Mouse (Mus musculus): ENCODE measurements around the gene Susd1. TPM values are rescaled to one million over a fixed set of nuclear protein-coding genes. Genes with fewer than 3 reads are reported as not detected.
A peak's percentile ranks its signal among the peaks of the same experiment; 100 is the strongest.

The Susd1 gene
- polyA plus RNA-seq (2015; fragmentation: Nextera tagmentation; extraction: Ambion mirVana): 3.7 and 6.8 TPM in 2 replicates

DNA sequence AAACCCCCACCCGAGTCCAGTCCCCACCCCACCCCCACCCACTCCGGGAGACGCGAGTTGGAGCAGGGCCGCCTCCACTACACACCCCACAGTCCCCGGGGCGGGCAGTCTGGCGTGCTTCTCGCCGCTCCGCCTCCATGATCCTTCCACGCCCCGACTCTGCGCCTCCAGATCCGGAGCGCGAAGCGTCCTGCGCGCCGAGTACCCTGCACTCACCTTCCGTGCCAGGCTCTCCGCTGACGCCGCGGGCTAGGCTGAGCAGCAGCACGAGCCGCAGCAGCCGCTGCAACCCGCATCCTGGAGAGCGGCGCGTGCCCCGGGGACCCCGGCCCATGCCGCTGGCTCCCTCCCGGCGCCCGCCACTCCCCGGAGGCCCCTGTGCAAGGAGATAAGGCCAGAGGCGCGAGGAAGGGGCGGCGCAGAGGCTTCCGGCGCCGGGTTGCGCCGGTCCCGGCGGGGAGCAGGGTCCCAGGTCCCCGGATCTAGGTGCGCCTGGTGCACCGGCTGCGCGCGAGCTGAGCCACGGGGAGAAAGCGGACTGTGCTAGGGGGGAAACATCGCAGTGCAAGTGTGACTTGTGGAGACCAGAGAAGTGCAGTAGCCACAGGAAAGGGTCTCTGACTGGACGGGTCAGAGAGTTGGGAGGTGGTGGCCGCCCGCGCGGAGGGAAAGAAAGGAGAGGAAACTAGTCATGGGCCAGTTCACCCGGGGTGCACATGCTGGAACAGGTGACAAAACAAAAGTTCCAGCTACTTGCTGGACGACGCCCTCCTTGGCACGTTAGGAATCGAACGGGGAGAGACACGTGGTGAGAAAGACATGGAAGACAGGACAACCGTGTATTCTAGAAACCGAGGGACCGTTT is at the start of gene Susd1:
Gene Susd1, minus strand, starts transcription at position 644 of the 865 bp plus-strand sequence.
- peak; percentile 76 for ATAC-seq (replicated peaks; ENCODE audit: insufficient number of reproducible peaks, insufficient read depth, low FRiP score, low read depth)
- Histone ChIP-seq H3K4me3 (peak within 1 kb of the TSS; percentile 72), H3K9me3 (replicated peaks) (no peaks in the 10 kb centered on the region), H3K9ac (peak within 1 kb of the TSS; percentile 78), H3K4me2 (peak within 1 kb of the TSS; percentile 96), H3K27ac (peak within 1 kb of the TSS; percentile 68), H3K4me1 (replicated peaks) (peaks cover 7% of the 10 kb centered on the region; the same call in 1 of the 2 replicates), H3K36me3 (no peaks in the 10 kb centered on the region), H3K27me3 (no peaks in the 10 kb centered on the region)
- under 1% methylated on average over 75 of the region's 75 CpGs for WGBS

DNA sequence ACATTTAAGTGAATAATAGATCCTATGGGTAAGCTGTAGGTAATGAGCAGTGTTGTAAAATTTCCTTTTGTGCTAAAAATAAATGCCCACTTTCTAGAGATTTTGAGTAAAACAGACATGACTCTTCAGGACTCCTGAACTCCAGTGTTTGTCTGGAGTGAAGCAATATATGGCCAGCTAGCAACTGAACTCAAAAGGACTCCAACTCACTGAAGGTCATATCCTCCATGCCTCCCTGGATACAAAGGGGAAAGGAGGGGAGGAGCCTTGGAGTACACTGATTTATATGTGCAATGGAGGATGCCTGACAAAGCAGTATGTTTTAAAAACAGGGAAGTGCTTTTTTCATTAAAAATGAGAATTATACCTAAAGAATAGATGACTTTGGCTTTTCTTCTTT is 32.9 kb upstream of the Susd1 start:
- no peak overlapping the region for H3K4me2 ChIP-seq

DNA sequence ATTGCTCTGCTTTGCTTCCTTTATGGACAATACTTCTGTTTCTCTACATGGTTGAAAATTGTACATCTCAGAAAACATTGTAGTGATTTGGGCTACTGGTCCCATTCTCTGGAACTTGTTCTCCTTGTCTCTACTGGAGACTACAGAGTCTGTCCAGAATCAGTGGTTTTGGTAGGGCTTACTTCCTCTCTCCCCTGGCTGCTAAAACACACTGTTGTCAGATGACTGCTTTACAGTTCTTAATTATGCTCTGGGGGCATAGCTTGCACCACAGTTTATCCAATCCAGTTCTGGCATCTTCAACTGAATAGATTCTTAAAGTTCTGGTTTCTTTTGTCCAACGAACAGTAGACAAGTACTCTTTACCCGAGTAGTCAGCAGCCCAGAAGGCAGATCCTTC is 27.0 kb upstream of the Susd1 start:
- no peak for ATAC-seq (replicated peaks; ENCODE audit: insufficient number of reproducible peaks, insufficient read depth, low FRiP score, low read depth)
- H3K4me3 ChIP-seq: no peak overlapping the region
- no peak overlapping the region for H3K27ac ChIP-seq
- no peak overlapping the region for H3K4me2 ChIP-seq
- H3K4me1 ChIP-seq (replicated peaks): peaks cover 16% of the 10 kb centered on the region
- 72% methylated on average over 2 of the region's 2 CpGs for WGBS
- no peaks in the 10 kb centered on the region for H3K27me3 ChIP-seq
- no peak overlapping the region for H3K9ac ChIP-seq
- H3K9me3 ChIP-seq (replicated peaks): no peaks in the 10 kb centered on the region
- H3K36me3 ChIP-seq: no peaks in the 10 kb centered on the region

More for the DNA sequence above, 32.9 kb upstream of the Susd1 start:
- Histone ChIP-seq H3K4me1 (replicated peaks) (peaks cover 6% of the 10 kb centered on the region), H3K27ac (no peak overlapping the region), H3K9me3 (replicated peaks) (no peaks in the 10 kb centered on the region), H3K9ac (no peak overlapping the region), H3K4me3 (no peak overlapping the region), H3K27me3 (no peaks in the 10 kb centered on the region), H3K36me3 (no peaks in the 10 kb centered on the region; the same call in 1 of the 2 replicates)
- ATAC-seq (replicated peaks; ENCODE audit: insufficient number of reproducible peaks, insufficient read depth, low FRiP score, low read depth): no peak

DNA sequence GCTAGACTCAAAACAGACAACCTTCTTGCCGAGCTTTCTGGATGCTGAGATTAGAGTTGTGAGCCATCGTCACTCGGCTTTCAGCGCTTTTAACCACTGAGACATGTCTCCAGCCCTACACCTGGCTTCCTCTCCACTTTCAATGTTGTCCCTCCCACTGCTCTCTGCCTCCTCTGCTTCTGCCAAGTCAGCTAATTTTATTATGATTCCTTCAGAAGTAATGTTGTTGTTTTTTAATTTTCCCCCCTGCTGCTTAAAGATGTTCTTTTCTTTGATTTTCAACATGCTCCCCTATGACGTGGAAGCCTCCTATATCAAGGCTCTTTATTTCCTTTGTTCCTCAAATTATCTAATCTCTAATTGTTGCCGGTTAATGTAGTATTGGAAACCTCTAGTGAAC is 26.2 kb upstream of the Susd1 start:
- H3K27me3 ChIP-seq: no peaks in the 10 kb centered on the region
- H3K4me3 ChIP-seq: no peak overlapping the region
- no peaks in the 10 kb centered on the region for H3K9me3 ChIP-seq (replicated peaks)
- no peaks in the 10 kb centered on the region for H3K36me3 ChIP-seq
- peaks cover 19% of the 10 kb centered on the region for H3K4me1 ChIP-seq (replicated peaks)
- WGBS: 52% methylated on average over 6 of the region's 6 CpGs
- no peak overlapping the region for H3K4me2 ChIP-seq
- no peak overlapping the region for H3K9ac ChIP-seq
- no peak for ATAC-seq (replicated peaks; ENCODE audit: insufficient number of reproducible peaks, insufficient read depth, low FRiP score, low read depth)
- H3K27ac ChIP-seq: no peak overlapping the region

- Histone ChIP-seq H3K9me3 (replicated peaks) (no peaks in the 10 kb centered on the region), H3K36me3 (no peaks in the 10 kb centered on the region), H3K27me3 (no peaks in the 10 kb centered on the region), H3K4me3 (no peak overlapping the region), H3K4me1 (replicated peaks) (peaks cover 25% of the 10 kb centered on the region), H3K4me2 (no peak overlapping the region), H3K9ac (no peak overlapping the region), H3K27ac (no peak overlapping the region)
- no peak for ATAC-seq (replicated peaks; ENCODE audit: insufficient number of reproducible peaks, insufficient read depth, low FRiP score, low read depth)
- WGBS: 77% methylated on average over 6 of the region's 6 CpGs
Observed at GRCm38 (mm10) chr4:59462494-59462893, 24.1 kb upstream of the Susd1 start.

DNA sequence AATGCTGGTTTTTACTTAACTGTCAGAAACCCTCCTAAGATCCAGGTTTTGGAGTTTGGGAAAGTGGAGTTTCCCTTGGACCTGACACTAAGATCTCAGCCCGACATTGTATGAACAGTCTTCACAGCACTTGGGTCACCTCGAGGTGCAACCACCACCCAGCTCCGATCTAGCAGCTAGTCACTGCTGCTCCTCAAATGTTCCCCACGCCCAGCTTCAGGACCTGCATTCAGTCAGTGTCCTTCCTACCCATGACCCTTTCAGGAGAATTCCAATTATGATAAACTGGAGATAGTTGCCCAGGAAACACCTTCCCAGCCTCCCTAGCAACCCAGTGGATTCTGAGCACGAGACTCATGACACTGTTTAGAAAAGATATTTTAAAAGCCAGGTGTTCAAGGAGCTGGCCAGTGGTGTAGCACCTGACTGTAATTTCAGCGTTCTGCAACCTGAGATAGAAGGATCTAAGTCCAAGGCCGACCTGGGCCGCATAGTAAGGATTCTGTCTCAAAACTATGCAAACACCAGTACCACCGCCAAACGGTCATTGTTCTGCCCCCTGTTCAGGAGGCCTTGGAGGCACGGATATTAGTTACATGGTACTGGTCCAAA is 22.8 kb upstream of the Susd1 start:
- 61% methylated on average over 11 of the region's 11 CpGs for WGBS
- ATAC-seq (replicated peaks; ENCODE audit: insufficient number of reproducible peaks, insufficient read depth, low FRiP score, low read depth): no peak

DNA sequence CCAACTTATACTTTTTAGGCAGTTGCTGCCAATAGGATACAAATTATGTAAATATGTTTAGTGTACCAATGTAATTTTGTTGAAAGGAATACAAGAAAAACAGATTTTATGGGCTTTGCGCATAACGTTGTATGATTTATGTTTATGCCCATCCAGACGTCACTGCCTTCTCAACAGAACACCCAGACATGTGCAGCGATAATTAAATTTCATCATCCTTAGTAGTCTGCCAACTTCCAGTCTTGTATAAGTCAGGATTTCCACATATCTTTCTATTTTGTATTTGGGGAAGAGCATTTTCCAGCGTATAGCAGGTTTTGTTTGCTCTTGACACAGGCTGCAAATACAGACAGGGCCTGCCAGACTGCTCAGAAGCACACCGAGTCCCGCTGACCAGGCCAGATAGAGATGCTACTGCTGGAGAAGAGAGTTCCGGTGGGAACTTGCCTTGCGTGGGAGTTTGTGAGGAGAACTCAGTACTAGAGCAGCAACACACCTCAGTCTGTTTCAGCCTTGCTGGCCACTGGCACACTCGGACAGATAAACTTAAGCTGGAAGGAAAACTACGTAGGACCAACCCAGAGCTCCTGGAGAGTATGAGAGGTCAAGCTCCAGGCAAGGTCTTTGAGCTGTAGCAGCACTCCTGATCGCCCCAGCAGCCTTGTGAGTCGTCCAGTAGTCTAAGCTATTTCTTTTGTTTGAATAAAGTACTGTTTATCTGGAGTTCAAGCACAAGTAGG is 21.0 kb upstream of the Susd1 start:
- no peak overlapping the region for H3K9ac ChIP-seq
- H3K4me3 ChIP-seq: no peak overlapping the region
- H3K4me1 ChIP-seq (replicated peaks): peaks cover 25% of the 10 kb centered on the region
- no peaks in the 10 kb centered on the region for H3K36me3 ChIP-seq
- no peak for ATAC-seq (replicated peaks; ENCODE audit: insufficient number of reproducible peaks, insufficient read depth, low FRiP score, low read depth)
- no peaks in the 10 kb centered on the region for H3K27me3 ChIP-seq
- 55% methylated on average over 13 of the region's 13 CpGs for WGBS
- H3K9me3 ChIP-seq (replicated peaks): no peaks in the 10 kb centered on the region
- H3K27ac ChIP-seq: peak overlapping the region; percentile 35; the same call in 1 of the 2 replicates
- no peak overlapping the region for H3K4me2 ChIP-seq

More for the DNA sequence above, 22.8 kb upstream of the Susd1 start:
- Histone ChIP-seq H3K4me2 (no peak overlapping the region), H3K27me3 (no peaks in the 10 kb centered on the region), H3K4me1 (replicated peaks) (peaks cover 25% of the 10 kb centered on the region), H3K4me3 (no peak overlapping the region), H3K36me3 (no peaks in the 10 kb centered on the region), H3K9ac (no peak overlapping the region), H3K9me3 (replicated peaks) (no peaks in the 10 kb centered on the region), H3K27ac (no peak overlapping the region)

- no peak overlapping the region for H3K9ac ChIP-seq
- no peaks in the 10 kb centered on the region for H3K9me3 ChIP-seq (replicated peaks)
- H3K27ac ChIP-seq: no peak overlapping the region
- no peak for ATAC-seq (replicated peaks; ENCODE audit: insufficient number of reproducible peaks, insufficient read depth, low FRiP score, low read depth)
- H3K4me2 ChIP-seq: no peak overlapping the region
- H3K4me1 ChIP-seq (replicated peaks): peaks cover 25% of the 10 kb centered on the region
- no peak overlapping the region for H3K4me3 ChIP-seq
- no peaks in the 10 kb centered on the region for H3K36me3 ChIP-seq
- WGBS: 42% methylated on average over 9 of the region's 9 CpGs
- no peaks in the 10 kb centered on the region for H3K27me3 ChIP-seq
Observed at GRCm38 (mm10) chr4:59457941-59458340, 19.5 kb upstream of the Susd1 start.

GRCm38 (mm10) chr4:59457091-59457490 is 18.7 kb upstream of the Susd1 start:
- 87% methylated on average over 5 of the region's 5 CpGs for WGBS
- H3K9me3 ChIP-seq (replicated peaks): no peaks in the 10 kb centered on the region
- H3K4me1 ChIP-seq (replicated peaks): peaks cover 24% of the 10 kb centered on the region
- ATAC-seq (replicated peaks; ENCODE audit: insufficient number of reproducible peaks, insufficient read depth, low FRiP score, low read depth): no peak
- H3K4me3 ChIP-seq: no peak overlapping the region
- no peak overlapping the region for H3K4me2 ChIP-seq
- no peak overlapping the region for H3K27ac ChIP-seq
- H3K9ac ChIP-seq: no peak overlapping the region
- H3K27me3 ChIP-seq: no peaks in the 10 kb centered on the region
- H3K36me3 ChIP-seq: no peaks in the 10 kb centered on the region

- Histone ChIP-seq H3K27me3 (no peaks in the 10 kb centered on the region), H3K4me2 (no peak overlapping the region), H3K4me1 (replicated peaks) (peaks cover 9% of the 10 kb centered on the region), H3K36me3 (no peaks in the 10 kb centered on the region), H3K4me3 (no peak overlapping the region), H3K9me3 (replicated peaks) (no peaks in the 10 kb centered on the region), H3K9ac (no peak overlapping the region), H3K27ac (no peak overlapping the region)
- ATAC-seq (replicated peaks; ENCODE audit: insufficient number of reproducible peaks, insufficient read depth, low FRiP score, low read depth): no peak
- 64% methylated on average over 2 of the region's 2 CpGs for WGBS
Observed at GRCm38 (mm10) chr4:59455465-59455864, 17.0 kb upstream of the Susd1 start.

DNA sequence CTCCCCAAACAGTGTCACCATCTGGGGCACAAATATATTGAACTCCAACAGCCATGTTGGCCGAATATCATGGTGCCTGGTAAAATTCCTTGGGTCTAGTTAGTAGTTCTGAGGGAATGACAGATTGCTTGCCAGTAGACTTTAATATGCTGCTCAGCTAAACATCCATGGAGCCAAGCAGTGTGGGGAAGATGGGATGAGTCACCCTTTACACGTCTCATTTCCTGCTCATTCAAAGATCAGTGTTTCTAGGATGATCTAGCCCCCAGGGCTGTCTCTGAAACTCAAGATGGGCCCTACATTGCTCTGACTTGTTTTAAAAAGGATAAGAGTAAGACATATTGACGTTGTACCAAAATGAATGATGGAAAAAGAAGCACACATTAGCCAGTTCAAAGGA is 15.6 kb upstream of the Susd1 start:
- H3K27ac ChIP-seq: no peak overlapping the region
- H3K4me3 ChIP-seq: no peak overlapping the region
- H3K9me3 ChIP-seq (replicated peaks): no peaks in the 10 kb centered on the region
- peaks cover 3% of the 10 kb centered on the region; the same call in 1 of the 2 replicates for H3K4me1 ChIP-seq (replicated peaks)
- no peak overlapping the region for H3K4me2 ChIP-seq
- ATAC-seq (replicated peaks; ENCODE audit: insufficient number of reproducible peaks, insufficient read depth, low FRiP score, low read depth): no peak
- WGBS: 66% methylated on average over 3 of the region's 3 CpGs
- no peaks in the 10 kb centered on the region for H3K27me3 ChIP-seq
- no peaks in the 10 kb centered on the region for H3K36me3 ChIP-seq
- no peak overlapping the region for H3K9ac ChIP-seq

Measured in heart, embryonic 15.5 days (tissue).